In genomic region chr2:131932275-131932902, GRCm38 (mm10) we compare ENCODE assay signal across 17 mouse cellular contexts. TPM values are rescaled to one million over a fixed set of nuclear protein-coding genes. Genes with fewer than 3 reads are reported as not detected.
DNase-seq lines count a peak whose midpoint lies in the region; ATAC-seq and TF ChIP-seq lines count a peak whose summit lies in the region.
"Had no signal": no experiment of that assay in that cellular context is flagged by ENCODE, and none has a peak within 500 bp of the region (broad histone marks: within the 10 kb centered on the region; RNA-seq: fewer than 3 reads in every experiment).

No protein-coding gene starts in this region.

- peaks cover 15% of the 10 kb centered on the region for H3K4me1 ChIP-seq in hindbrain, embryonic 13.5 days (replicated peaks)
- peaks cover 4% of the 10 kb centered on the region for H3K4me1 ChIP-seq in hindbrain, embryonic 16.5 days (ENCODE audit: control insufficient read depth, insufficient read depth, low read depth, low read length)
- H3K4me1 ChIP-seq in lung, postnatal 0 days (ENCODE audit: insufficient read depth, low read depth, low read length), result no peaks in the 10 kb centered on the region
- peaks cover 21% of the 10 kb centered on the region for H3K4me1 ChIP-seq in liver, embryonic 13.5 days (replicated peaks)
- H3K4me1 ChIP-seq in stomach, embryonic 16.5 days (ENCODE audit: control insufficient read depth, insufficient read depth, low read length), result peaks cover 9% of the 10 kb centered on the region; the same call in 1 of the 2 replicates

- peaks cover 19% of the 10 kb centered on the region for H3K36me3 ChIP-seq in hindbrain, embryonic 13.5 days
- H3K36me3 ChIP-seq in hindbrain, embryonic 16.5 days (ENCODE audit: control insufficient read depth, insufficient read depth, low read length), result peaks cover 11% of the 10 kb centered on the region
- H3K36me3 ChIP-seq in lung, postnatal 0 days (ENCODE audit: insufficient read depth, low read length), result no peaks in the 10 kb centered on the region
- peaks cover 8% of the 10 kb centered on the region for H3K36me3 ChIP-seq in liver, embryonic 13.5 days
- H3K36me3 ChIP-seq in stomach, embryonic 16.5 days (ENCODE audit: control insufficient read depth, insufficient read depth, low read length), result no peaks in the 10 kb centered on the region

- H3K9me3 ChIP-seq in hindbrain, embryonic 13.5 days, result no peaks in the 10 kb centered on the region
- H3K9me3 ChIP-seq in hindbrain, embryonic 16.5 days (ENCODE audit: control insufficient read depth, low read length), result no peaks in the 10 kb centered on the region
- H3K9me3 ChIP-seq in lung, postnatal 0 days (ENCODE audit: low read length), result no peaks in the 10 kb centered on the region
- H3K9me3 ChIP-seq in liver, embryonic 13.5 days (replicated peaks), result no peaks in the 10 kb centered on the region
- H3K9me3 ChIP-seq in stomach, embryonic 16.5 days (replicated peaks; ENCODE audit: control insufficient read depth, low read length), result no peaks in the 10 kb centered on the region
- H3K9me3 ChIP-seq: embryonic facial prominence, embryonic 13.5 days; hindbrain, embryonic 10.5 days had no signal

- 0 out of 2 replicates have a peak overlapping the region, but pooled peaks have one; percentile 12 for H3K27ac ChIP-seq in hindbrain, embryonic 13.5 days
- H3K27ac ChIP-seq in hindbrain, embryonic 16.5 days (ENCODE audit: low read depth, low read length), result no peak overlapping the region
- no peak overlapping the region for H3K27ac ChIP-seq in lung, postnatal 0 days (ENCODE audit: low read length)
- H3K27ac ChIP-seq in liver, embryonic 13.5 days, result no peak overlapping the region; the same call in 1 of the 2 replicates
- H3K27ac ChIP-seq in stomach, embryonic 16.5 days (ENCODE audit: low read length), result peak overlapping the region; percentile 51; the same call in 1 of the 2 replicates
- H3K27ac ChIP-seq: embryonic facial prominence, embryonic 13.5 days; heart, adult 2 months; macrophage had no signal

- no peak overlapping the region for H3K4me2 ChIP-seq in hindbrain, embryonic 13.5 days
- H3K4me2 ChIP-seq in hindbrain, embryonic 16.5 days (ENCODE audit: low read length), result no peak overlapping the region
- no peak overlapping the region for H3K4me2 ChIP-seq in lung, postnatal 0 days (replicated peaks; ENCODE audit: low read depth, low read length)
- H3K4me2 ChIP-seq in liver, embryonic 13.5 days, result no peak overlapping the region
- no peak overlapping the region for H3K4me2 ChIP-seq in stomach, embryonic 16.5 days (ENCODE audit: low read depth, low read length)
- H3K4me2 ChIP-seq: embryonic facial prominence, embryonic 13.5 days had no signal

- TF ChIP-seq EP300 in lung, postnatal 0 days (IDR thresholded peaks at IDR 0.05), result no peak

- 78% methylated on average over 7 of the region's 7 CpGs for WGBS in hindbrain, embryonic 13.5 days
- 71% methylated on average over 7 of the region's 7 CpGs for WGBS in hindbrain, embryonic 16.5 days
- 53% methylated on average over 7 of the region's 7 CpGs for WGBS in lung, postnatal 0 days
- 44% methylated on average over 7 of the region's 7 CpGs for WGBS in liver, embryonic 13.5 days (ENCODE audit: insufficient replicate concordance)
- 55% methylated on average over 7 of the region's 7 CpGs for WGBS in stomach, embryonic 16.5 days

- no peak for TF ChIP-seq CTCF in lung, postnatal 0 days (IDR thresholded peaks at IDR 0.05)

- H3K4me3 ChIP-seq in hindbrain, embryonic 13.5 days, result no peak overlapping the region
- H3K4me3 ChIP-seq in hindbrain, embryonic 16.5 days (ENCODE audit: low read length), result no peak overlapping the region
- H3K4me3 ChIP-seq in lung, postnatal 0 days (ENCODE audit: low read depth, low read length), result no peak overlapping the region
- H3K4me3 ChIP-seq in liver, embryonic 13.5 days (replicated peaks), result no peak overlapping the region
- H3K4me3 ChIP-seq in stomach, embryonic 16.5 days (replicated peaks; ENCODE audit: low read length), result no peak overlapping the region
- H3K4me3 ChIP-seq: embryonic facial prominence, embryonic 13.5 days; heart, adult 2 months; hindbrain, embryonic 10.5 days had no signal

- no peak for DNase-seq in lung, postnatal 0 days (ENCODE audit: low spot score)
- DNase-seq in lung, postnatal 4 days, result no peak
- no peak for DNase-seq in liver, embryonic 13.5 days
- no peak for DNase-seq in layer of hippocampus, postnatal 25 days (ENCODE audit: extremely low spot score in 1 of 2, low spot score in 1 of 2)
- DNase-seq: adrenal gland, adult 8-10 months; cerebellum, postnatal 14 days; heart, adult 2 months; kidney, adult 11 months; thymus, adult 18-20 months had no signal

- no peak overlapping the region for H3K9ac ChIP-seq in hindbrain, embryonic 13.5 days
- no peak overlapping the region for H3K9ac ChIP-seq in hindbrain, embryonic 16.5 days (ENCODE audit: low read depth, low read length)
- H3K9ac ChIP-seq in lung, postnatal 0 days (replicated peaks; ENCODE audit: low read depth), result no peak overlapping the region
- H3K9ac ChIP-seq in liver, embryonic 13.5 days, result no peak overlapping the region
- no peak overlapping the region for H3K9ac ChIP-seq in stomach, embryonic 16.5 days (ENCODE audit: low read length)
- H3K9ac ChIP-seq: embryonic facial prominence, embryonic 13.5 days had no signal

- ATAC-seq in hindbrain, embryonic 13.5 days (ENCODE audit: low FRiP score), result no peak
- no peak for ATAC-seq in hindbrain, embryonic 16.5 days
- peak; percentile 46 for ATAC-seq in lung, postnatal 0 days
- ATAC-seq in liver, embryonic 13.5 days (ENCODE audit: low read depth), result peak; percentile 50
- ATAC-seq in stomach, embryonic 16.5 days (ENCODE audit: insufficient read depth, low FRiP score), result no peak

- no peaks in the 10 kb centered on the region for H3K27me3 ChIP-seq in hindbrain, embryonic 13.5 days
- H3K27me3 ChIP-seq in hindbrain, embryonic 16.5 days (replicated peaks; ENCODE audit: control insufficient read depth, insufficient read depth, low read length), result no peaks in the 10 kb centered on the region
- no peaks in the 10 kb centered on the region for H3K27me3 ChIP-seq in lung, postnatal 0 days (replicated peaks; ENCODE audit: insufficient read depth, low read length)
- H3K27me3 ChIP-seq in liver, embryonic 13.5 days, result no peaks in the 10 kb centered on the region
- no peaks in the 10 kb centered on the region for H3K27me3 ChIP-seq in stomach, embryonic 16.5 days (ENCODE audit: control insufficient read depth, insufficient read depth, low read length)
- H3K27me3 ChIP-seq: embryonic facial prominence, embryonic 13.5 days had no signal

RNA-seq across cellular contexts. Expression of gene Prnd, which starts 18.3 kb away (rescaled TPM):
- polyA plus RNA-seq in hindbrain, embryonic 13.5 days (2015; fragmentation: Nextera tagmentation; extraction: Ambion mirVana), result 11.8 and 13.3 TPM in 2 replicates
- 8.1 and 12.7 TPM in 2 replicates for polyA plus RNA-seq in hindbrain, embryonic 16.5 days (2015; fragmentation: Nextera tagmentation; extraction: Ambion mirVana)
- polyA plus RNA-seq in lung, postnatal 0 days (2015; fragmentation: Nextera tagmentation; extraction: Ambion mirVana), result 3.5 and 6.0 TPM in 2 replicates
- 0.34 and 0.45 TPM in 2 replicates for polyA plus RNA-seq in liver, embryonic 13.5 days (2015; fragmentation: Nextera tagmentation; extraction: Ambion mirVana)
- polyA plus RNA-seq in stomach, embryonic 16.5 days (2015; fragmentation: Nextera tagmentation; extraction: Ambion mirVana), result 39.3 and 44.0 TPM in 2 replicates
- total RNA-seq in layer of hippocampus, postnatal 25 days (2021), result under 1 TPM; 0.20 to 0.42 TPM
- total RNA-seq: left cerebral cortex, postnatal 25 days had no signal
- polyA plus RNA-seq: macrophage had no signal

RNA-seq across cellular contexts. Expression of gene Prn, which starts 22.6 kb away (rescaled TPM):
- polyA plus RNA-seq in hindbrain, embryonic 13.5 days (2015; fragmentation: Nextera tagmentation; extraction: Ambion mirVana), result not detected in 2 replicates
- polyA plus RNA-seq in hindbrain, embryonic 16.5 days (2015; fragmentation: Nextera tagmentation; extraction: Ambion mirVana), result 0.26 TPM in 1 of 2 replicates, not detected in the other
- polyA plus RNA-seq in lung, postnatal 0 days (2015; fragmentation: Nextera tagmentation; extraction: Ambion mirVana), result not detected in 2 replicates
- polyA plus RNA-seq in liver, embryonic 13.5 days (2015; fragmentation: Nextera tagmentation; extraction: Ambion mirVana), result 0.28 TPM in 1 of 2 replicates, not detected in the other
- 0.37 TPM in 1 of 2 replicates, not detected in the other for polyA plus RNA-seq in stomach, embryonic 16.5 days (2015; fragmentation: Nextera tagmentation; extraction: Ambion mirVana)
- total RNA-seq in layer of hippocampus, postnatal 25 days (2021), result not detected
- total RNA-seq: adrenal gland, adult 8-10 months had no signal
- polyA plus RNA-seq: heart, adult 2 months; hindbrain, embryonic 10.5 days; macrophage; small intestine, adult 2 months had no signal

RNA-seq across cellular contexts. Expression of gene Prnp, which starts 22.7 kb away (rescaled TPM):
- 113 and 118 TPM in 2 replicates for polyA plus RNA-seq in hindbrain, embryonic 13.5 days (2015; fragmentation: Nextera tagmentation; extraction: Ambion mirVana)
- polyA plus RNA-seq in hindbrain, embryonic 16.5 days (2015; fragmentation: Nextera tagmentation; extraction: Ambion mirVana), result 153 and 168 TPM in 2 replicates
- 135 and 142 TPM in 2 replicates for polyA plus RNA-seq in lung, postnatal 0 days (2015; fragmentation: Nextera tagmentation; extraction: Ambion mirVana)
- polyA plus RNA-seq in liver, embryonic 13.5 days (2015; fragmentation: Nextera tagmentation; extraction: Ambion mirVana), result 30.3 and 32.3 TPM in 2 replicates
- 70.4 and 73.5 TPM in 2 replicates for polyA plus RNA-seq in stomach, embryonic 16.5 days (2015; fragmentation: Nextera tagmentation; extraction: Ambion mirVana)
- 1,000 to 10,000 TPM in 1 of 2 experiments, 100 to 1,000 TPM in 1; 896 to 1,055 TPM for total RNA-seq in layer of hippocampus, postnatal 25 days (2021)

Comparison
In these comparisons a context has a peak if more than half of its experiments do, and no peak if none do; other contexts are left out.
1. H3K27ac ChIP-seq: peak in hindbrain, embryonic 13.5 days (single experiment) and stomach, embryonic 16.5 days (single experiment); none in hindbrain, embryonic 16.5 days (single experiment), lung, postnatal 0 days (single experiment) and liver, embryonic 13.5 days (single experiment).
2. ATAC-seq: peak in lung, postnatal 0 days (single experiment) and liver, embryonic 13.5 days (single experiment); none in hindbrain, embryonic 13.5 days (single experiment), hindbrain, embryonic 16.5 days (single experiment) and stomach, embryonic 16.5 days (single experiment).